Mouse (Mus musculus) G1E (cell line): Measurements from ENCODE around the gene Mum1. TPM values are rescaled to one million over a fixed set of nuclear protein-coding genes. Genes with fewer than 3 reads are reported as not detected.
"Not testable (repeated sequence)": the region's sequence is repeated elsewhere in the genome, so short reads cannot be mapped to it uniquely, and the experiment has no call there.

Source experiments
- ATAC-seq: 2 replicates; pipeline ENCODE4 v1.8.0; 2016; ENCODE audit warnings: mild to moderate bottlenecking; ENCODE audit not compliant: insufficient number of reproducible peaks, poor library complexity, low FRiP score, severe bottlenecking; ENCODE audit errors: extremely low read depth
- DNase-seq: peaks from one replicate; pipeline ENCODE4 v3.0.0; 2012; ENCODE audit warnings: low spot score
- H3K27me3 ChIP-seq: 2 replicates; pipeline ENCODE4 v1.6.1; 2012; ENCODE audit warnings: mild to moderate bottlenecking, low read length, inconsistent platforms; ENCODE audit not compliant: insufficient read depth
- H3K36me3 ChIP-seq: replicated peaks from 2 replicates; pipeline ENCODE3; 2012; ENCODE audit warnings: mild to moderate bottlenecking, inconsistent platforms
- H3K4me1 ChIP-seq: 2 replicates; pipeline ENCODE4 v1.6.1; 2012; ENCODE audit warnings: low read depth, low read length, inconsistent platforms, mixed read lengths; ENCODE audit not compliant: insufficient read depth
- H3K4me3 ChIP-seq: 2 replicates; pipeline ENCODE4 v1.5.1; 2012; ENCODE audit warnings: low read depth, mild to moderate bottlenecking, inconsistent platforms, low read length, moderate library complexity, mixed read lengths
- H3K9me3 ChIP-seq: replicated peaks from 2 replicates; pipeline ENCODE4 v1.6.1; 2012; ENCODE audit warnings: inconsistent platforms
- CTCF ChIP-seq: IDR thresholded peaks from 2 replicates; pipeline ENCODE4 v1.5.1; 2012; ENCODE audit warnings: low read depth, low read length, inconsistent platforms, mixed read lengths
- GATA1 ChIP-seq: IDR thresholded peaks from 2 replicates; pipeline ENCODE4 v1.6.1; 2012; ENCODE audit warnings: borderline replicate concordance, low read length, inconsistent platforms, mixed read lengths
- GATA2 ChIP-seq: IDR thresholded peaks from 2 replicates; pipeline ENCODE4 v1.6.1; 2012; ENCODE audit warnings: low read depth, low read length, inconsistent platforms, borderline replicate concordance
- POLR2AphosphoS5 ChIP-seq: IDR thresholded peaks from 2 replicates; pipeline ENCODE4 v1.6.1; 2012; ENCODE audit warnings: low read depth, low read length, inconsistent platforms; ENCODE audit not compliant: insufficient replicate concordance
- TAL1 ChIP-seq: conservative IDR thresholded peaks from 2 replicates; pipeline ENCODE4 v1.6.1; 2012; ENCODE audit warnings: low read depth, low read length, inconsistent platforms, mixed read lengths
- polyA plus RNA-seq: library from polyadenylated mRNA; stranded (reverse); fragments of >175 nt; gene quantifications from 2 replicates; pipeline ENCODE4 v1.2.3, GENCODE M21; 2012
- total RNA-seq, 2 experiments: library from RNA; stranded (forward) in 1 of 2; stranded (reverse) in 1 of 2; fragments of 200-1000 nt in 1 of 2; fragments of >200 nt in 1 of 2; fragmentation: Nextera tagmentation in 1 of 2; gene quantifications; 2 replicates each; pipeline ENCODE4 v1.2.3; 2014 to 2017

Mum1 gene
- total and polyA plus RNA-seq, 3 experiments, result 16.9 to 56.1 (median 36.2) TPM

- peaks cover 52% of the 10 kb centered on the region for H3K27me3 ChIP-seq
- no peak overlapping the region for H3K4me3 ChIP-seq
- no peaks in the 10 kb centered on the region for H3K36me3 ChIP-seq
- DNase-seq, result no peak
- ATAC-seq, result no peak
- H3K9me3 ChIP-seq, result peaks cover 7% of the 10 kb centered on the region
- H3K4me1 ChIP-seq, result peaks cover 13% of the 10 kb centered on the region
- TF ChIP-seq CTCF, result no peak
- no peak for TF ChIP-seq TAL1
- TF ChIP-seq GATA1, result no peak
- no peak for TF ChIP-seq POLR2AphosphoS5
- TF ChIP-seq GATA2, result no peak
Observed at GRCm38 (mm10) chr10:80220676-80221075, 5.6 kb upstream of the Mum1 start.

- H3K4me3 ChIP-seq, H3K9me3 ChIP-seq, H3K36me3 ChIP-seq, ATAC-seq, DNase-seq: not testable (repeated sequence)
- peaks cover 43% of the 10 kb centered on the region for H3K27me3 ChIP-seq
- peaks cover 30% of the 10 kb centered on the region for H3K4me1 ChIP-seq
Observed at GRCm38 (mm10) chr10:80223137-80223536, 3.1 kb upstream of the Mum1 start.

GRCm38 (mm10) chr10:80226071-80226415, 191 bp upstream of the Mum1 start:
- H3K4me3 ChIP-seq, result peak overlapping the region; percentile 88
- peaks cover 7% of the 10 kb centered on the region for H3K9me3 ChIP-seq
- H3K27me3 ChIP-seq, result peaks cover 21% of the 10 kb centered on the region
- ATAC-seq (no peak), DNase-seq (no peak)
- TF ChIP-seq TAL1 (no peak), CTCF (no peak), POLR2AphosphoS5 (no peak), GATA2 (no peak), GATA1 (no peak)
- H3K4me1 ChIP-seq, result peaks cover 39% of the 10 kb centered on the region
- H3K36me3 ChIP-seq, result peaks cover 35% of the 10 kb centered on the region

GRCm38 (mm10) chr10:80227166-80227539, 919 bp downstream of the Mum1 start:
- TF ChIP-seq GATA2 (no peak), TAL1 (no peak), CTCF (no peak), GATA1 (no peak), POLR2AphosphoS5 (no peak)
- DNase-seq (no peak), ATAC-seq (no peak)
- H3K9me3 ChIP-seq, result peaks cover 7% of the 10 kb centered on the region
- H3K27me3 ChIP-seq, result peaks cover 11% of the 10 kb centered on the region
- peaks cover 46% of the 10 kb centered on the region for H3K4me1 ChIP-seq
- peaks cover 45% of the 10 kb centered on the region for H3K36me3 ChIP-seq
- H3K4me3 ChIP-seq, result peak overlapping the region; percentile 88

- Histone ChIP-seq H3K27me3 (peaks cover 7% of the 10 kb centered on the region), H3K4me3 (peak overlapping the region; percentile 49; the same call in 1 of the 2 replicates), H3K9me3 (peaks cover 5% of the 10 kb centered on the region), H3K36me3 (peaks cover 55% of the 10 kb centered on the region), H3K4me1 (peaks cover 56% of the 10 kb centered on the region)
- TF ChIP-seq POLR2AphosphoS5 (no peak), TAL1 (no peak), CTCF (no peak), GATA2 (no peak), GATA1 (no peak)
- DNase-seq (no peak), ATAC-seq (no peak)
Observed at GRCm38 (mm10) chr10:80227877-80228775, 1.9 kb downstream of the Mum1 start.

- ATAC-seq, result no peak
- no peaks in the 10 kb centered on the region for H3K9me3 ChIP-seq
- no peaks in the 10 kb centered on the region for H3K27me3 ChIP-seq
- TF ChIP-seq GATA2 (no peak), CTCF (no peak), POLR2AphosphoS5 (no peak), GATA1 (no peak), TAL1 (no peak)
- H3K36me3 ChIP-seq, result peaks cover 99% of the 10 kb centered on the region
- no peak for DNase-seq
- H3K4me3 ChIP-seq, result no peak overlapping the region
- peaks cover 59% of the 10 kb centered on the region for H3K4me1 ChIP-seq
Observed at GRCm38 (mm10) chr10:80236145-80236825, 10.1 kb downstream of the Mum1 start.
